Mouse (Mus musculus) hindbrain, embryonic 14.5 days (tissue): ENCODE results near the gene Gpr142. TPM values are rescaled to one million over a fixed set of nuclear protein-coding genes. Genes with fewer than 3 reads are reported as not detected.

Experiments
- ATAC-seq: fragments of 200-750 bp; cut with Nextera tagmentation; 2 replicates; pipeline ENCODE4 v1.8.0; 2017; ENCODE audit warnings: moderate number of reproducible peaks, mild to moderate bottlenecking, moderate TSS enrichment, moderate library complexity; ENCODE audit not compliant: low FRiP score
- DNase-seq: peaks from one replicate; pipeline ENCODE4 v3.0.0-alpha.2; 2015; ENCODE audit warnings: low spot score
- H3K27ac ChIP-seq: fragments of 300-500 bp; sonication (generic); 2 replicates; pipeline ENCODE4 v1.5.1; 2014; ENCODE audit warnings: mild to moderate bottlenecking, moderate library complexity
- H3K27me3 ChIP-seq: fragments of 300-500 bp; sonication (generic); 2 replicates; pipeline ENCODE4 v1.6.1; 2014; ENCODE audit warnings: mild to moderate bottlenecking, low read length, mixed read lengths; ENCODE audit not compliant: control insufficient read depth, insufficient read depth
- H3K36me3 ChIP-seq: fragments of 300-500 bp; sonication (generic); replicated peaks from 2 replicates; pipeline ENCODE4 v1.6.1; 2014; ENCODE audit not compliant: control insufficient read depth, insufficient read depth
- H3K4me1 ChIP-seq: fragments of 300-500 bp; sonication (generic); replicated peaks from 2 replicates; pipeline ENCODE4 v1.6.1; 2014; ENCODE audit warnings: antibody characterized with exemption, low read length, mixed read lengths; ENCODE audit not compliant: control insufficient read depth, insufficient read depth
- H3K4me2 ChIP-seq: fragments of 300-500 bp; sonication (generic); replicated peaks from 2 replicates; pipeline ENCODE4 v1.6.1; 2014; ENCODE audit warnings: mild to moderate bottlenecking, moderate library complexity
- H3K4me3 ChIP-seq: fragments of 300-500 bp; sonication (generic); replicated peaks from 2 replicates; pipeline ENCODE4 v1.5.1; 2014; ENCODE audit warnings: mild to moderate bottlenecking, low read length
- H3K9ac ChIP-seq: fragments of 300-500 bp; sonication (generic); 2 replicates; pipeline ENCODE4 v1.6.1; 2014
- H3K9me3 ChIP-seq: fragments of 300-500 bp; sonication (generic); 2 replicates; pipeline ENCODE4 v1.6.1; 2016; ENCODE audit warnings: low read length; ENCODE audit not compliant: control insufficient read depth
- WGBS: fragments of 180-500 bp; shearing (Covaris S2); extraction: QIAGEN DNeasy Blood & Tissue Kit; methylation state at CpG from one replicate; pipeline ENCODE4 v1.1.7; 2014; 5-methylcytosine and 5-hydroxymethylcytosine counted together
- polyA plus RNA-seq: library from polyadenylated mRNA; unstranded; fragments of >200 nt; fragmentation: Nextera tagmentation; extraction: Ambion mirVana; gene quantifications from 2 replicates; pipeline ENCODE4 v1.2.1, GENCODE M21; 2014

The Gpr142 gene
- polyA plus RNA-seq, 1 experiment from 2014 or later, result not detected

DNA sequence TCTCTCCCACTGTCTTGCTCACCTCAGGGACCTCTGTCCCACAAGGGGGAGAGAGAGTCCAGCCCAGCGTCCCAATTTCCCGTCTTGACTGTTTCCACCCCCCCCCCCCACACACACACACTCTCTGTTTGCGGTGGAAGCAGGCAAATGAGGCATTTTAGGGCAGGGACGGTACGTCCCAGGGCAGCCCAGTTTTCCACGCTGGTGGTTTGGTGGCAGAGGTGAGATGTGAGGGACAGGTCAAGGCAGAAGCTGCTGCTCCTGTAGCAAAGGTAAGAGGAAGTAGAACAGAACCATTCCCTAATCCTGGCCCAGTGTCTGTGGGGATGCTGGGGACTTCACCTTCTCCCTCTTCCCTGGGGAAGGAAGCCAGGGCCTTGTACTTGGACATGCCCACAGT is 55.9 kb downstream of the Gpr142 start:
- Histone ChIP-seq H3K36me3 (no peaks in the 10 kb centered on the region), H3K27ac (no peak overlapping the region), H3K9me3 (no peaks in the 10 kb centered on the region), H3K4me1 (peaks cover 16% of the 10 kb centered on the region), H3K4me3 (no peak overlapping the region), H3K27me3 (peaks cover 50% of the 10 kb centered on the region), H3K4me2 (no peak overlapping the region), H3K9ac (no peak overlapping the region)
- 80% methylated on average over 6 of the region's 6 CpGs for WGBS
- DNase-seq (no peak), ATAC-seq (no peak)

DNA sequence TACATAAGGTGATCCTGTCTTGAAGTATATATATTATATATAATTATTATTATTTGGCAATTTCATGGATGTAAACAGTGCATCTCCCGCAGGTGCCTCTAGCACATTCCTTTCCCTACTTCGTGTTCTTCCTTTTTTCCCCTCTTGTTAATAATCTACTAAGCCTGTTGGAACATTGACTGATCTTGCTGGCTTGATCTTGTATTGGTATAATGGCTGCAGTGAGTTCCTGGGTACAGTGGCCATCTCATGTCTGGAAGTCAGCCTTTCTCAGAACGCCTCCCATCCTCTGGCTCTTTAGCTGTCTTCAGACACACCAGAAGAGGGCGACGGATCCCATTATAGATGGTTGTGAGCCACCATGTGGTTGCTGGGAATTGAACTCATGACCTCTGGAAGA is 57.4 kb downstream of the Gpr142 start:
- Histone ChIP-seq H3K27me3 (peaks cover 35% of the 10 kb centered on the region), H3K4me3 (no peak overlapping the region), H3K4me1 (peaks cover 5% of the 10 kb centered on the region), H3K9ac (no peak overlapping the region), H3K36me3 (no peaks in the 10 kb centered on the region), H3K27ac (no peak overlapping the region), H3K4me2 (no peak overlapping the region), H3K9me3 (no peaks in the 10 kb centered on the region)
- no peak for ATAC-seq
- DNase-seq, result no peak
- 89% methylated on average over 5 of the region's 5 CpGs for WGBS

Other genes starting within 250 kb of the Gpr142 start
- gene Rpl38, start 130.4 kb upstream of the Gpr142 start, polyA plus RNA-seq, result 694 and 869 TPM in 2 replicates
- gene Ttyh2, start 123.5 kb upstream of the Gpr142 start, polyA plus RNA-seq, result 32.0 and 35.1 TPM in 2 replicates
- 1.9 and 2.5 TPM in 2 replicates for gene Dnaic2, start 71.5 kb upstream of the Gpr142 start, polyA plus RNA-seq
- 0.99 and 1.4 TPM in 2 replicates for gene Kif19a, start 33.5 kb upstream of the Gpr142 start, polyA plus RNA-seq
- gene Btbd17, start 3.0 kb upstream of the Gpr142 start, polyA plus RNA-seq, result 20.0 and 22.1 TPM in 2 replicates
- gene Gprc5c, start 52.2 kb downstream of the Gpr142 start, polyA plus RNA-seq, result 8.5 and 9.9 TPM in 2 replicates
- 0.81 and 1.9 TPM in 2 replicates for gene Cd300a, start 91.1 kb downstream of the Gpr142 start, polyA plus RNA-seq
- 0.10 and 0.29 TPM in 2 replicates for gene Cd300lb, start 135.5 kb downstream of the Gpr142 start, polyA plus RNA-seq
- gene Cd300c, start 170.2 kb downstream of the Gpr142 start, polyA plus RNA-seq, result not detected in 2 replicates
- gene Cd300ld, start 191.0 kb downstream of the Gpr142 start, polyA plus RNA-seq, result 0.08 and 0.11 TPM in 2 replicates
- 1.0 and 1.7 TPM in 2 replicates for gene Cd300c2, start 203.0 kb downstream of the Gpr142 start, polyA plus RNA-seq
- not detected in 2 replicates for gene Cd300ld2, start 217.3 kb downstream of the Gpr142 start, polyA plus RNA-seq
- not detected in 2 replicates for gene Cd300ld4, start 228.1 kb downstream of the Gpr142 start, polyA plus RNA-seq
- not detected in 2 replicates for gene Cd300ld5, start 238.8 kb downstream of the Gpr142 start, polyA plus RNA-seq
- gene Cd300ld3, start 249.5 kb downstream of the Gpr142 start, polyA plus RNA-seq, result not detected in 2 replicates